Mouse (Mus musculus) left cerebral cortex, postnatal 14 days (tissue): ENCODE data around the gene Sec24a. TPM values are rescaled to one million over a fixed set of nuclear protein-coding genes. Genes with fewer than 3 reads are reported as not detected.

ENCODE experiments used
- DNase-seq, 2 experiments: peaks; one replicate each; pipeline ENCODE4 v3.0.0; 2021 to 2022; ENCODE audit warnings: low spot score in 2 of 2, mixed read lengths in 1 of 2
- intact Hi-C: fragments of 180-260 bp; cut with DNase I; formaldehyde crosslinking; loops from one replicate; pipeline ENCODE4 v1.15.1; 2025
- total RNA-seq, 2 experiments: library from RNA; stranded (reverse); gene quantifications; 2 replicates each; pipeline ENCODE4 v1.2.3; 2021

Gene Sec24a
- total RNA-seq, 2 experiments from 2014 or later: 20.9 to 24.4 TPM

DNA sequence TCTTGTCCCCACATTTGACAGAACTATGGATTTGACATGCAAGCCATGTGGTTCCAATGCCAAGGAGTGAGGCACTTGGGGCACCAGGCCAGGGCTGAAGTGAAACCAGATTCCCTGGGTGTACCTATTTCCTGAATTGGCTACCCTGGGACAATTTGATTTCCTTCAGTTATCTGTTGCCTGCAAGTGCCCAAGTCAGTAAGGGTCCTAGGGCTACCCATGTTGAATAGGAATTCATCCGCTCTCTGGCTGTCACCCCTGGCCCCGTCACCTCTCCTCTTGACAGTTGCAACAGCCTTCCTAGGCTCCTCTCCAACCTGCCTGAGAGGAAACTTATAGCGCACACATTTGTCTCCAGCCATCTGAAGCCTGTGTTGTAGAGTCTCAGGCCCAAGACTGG is 108.5 kb downstream of the Sec24a start:
- no peak for DNase-seq
- intact Hi-C loops: no loop called here

GRCm38 (mm10) chr11:51653736-51654135 is 109.7 kb downstream of the Sec24a start:
- DNase-seq: no peak
- intact Hi-C loops: no loop called here

DNA sequence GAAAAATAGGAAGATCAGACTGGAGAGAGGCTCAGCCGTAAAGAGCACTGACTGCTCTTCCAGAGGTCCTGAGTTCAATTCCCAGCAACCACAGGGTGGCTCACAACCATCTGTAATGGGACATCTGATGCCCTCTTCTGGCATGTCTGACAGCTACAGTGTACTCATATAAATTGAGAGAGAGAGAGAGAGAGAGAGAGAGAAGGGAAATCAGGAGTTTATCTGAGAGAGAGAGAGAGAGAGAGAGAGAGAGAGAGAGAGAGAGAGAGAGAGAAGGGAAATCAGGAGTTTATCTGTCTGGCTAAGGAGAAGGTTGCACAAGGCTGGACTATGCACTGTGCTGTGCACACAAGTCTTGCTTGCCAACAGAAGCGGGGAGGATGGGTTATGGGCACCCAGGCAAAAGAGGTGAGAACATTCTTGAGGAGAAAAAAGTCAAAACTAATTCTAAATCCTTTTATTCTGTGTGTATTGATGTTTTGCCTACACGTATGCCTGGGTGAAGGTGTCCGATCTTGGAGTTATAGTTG is 110.5 kb downstream of the Sec24a start:
- intact Hi-C loops: no loop called here

DNA sequence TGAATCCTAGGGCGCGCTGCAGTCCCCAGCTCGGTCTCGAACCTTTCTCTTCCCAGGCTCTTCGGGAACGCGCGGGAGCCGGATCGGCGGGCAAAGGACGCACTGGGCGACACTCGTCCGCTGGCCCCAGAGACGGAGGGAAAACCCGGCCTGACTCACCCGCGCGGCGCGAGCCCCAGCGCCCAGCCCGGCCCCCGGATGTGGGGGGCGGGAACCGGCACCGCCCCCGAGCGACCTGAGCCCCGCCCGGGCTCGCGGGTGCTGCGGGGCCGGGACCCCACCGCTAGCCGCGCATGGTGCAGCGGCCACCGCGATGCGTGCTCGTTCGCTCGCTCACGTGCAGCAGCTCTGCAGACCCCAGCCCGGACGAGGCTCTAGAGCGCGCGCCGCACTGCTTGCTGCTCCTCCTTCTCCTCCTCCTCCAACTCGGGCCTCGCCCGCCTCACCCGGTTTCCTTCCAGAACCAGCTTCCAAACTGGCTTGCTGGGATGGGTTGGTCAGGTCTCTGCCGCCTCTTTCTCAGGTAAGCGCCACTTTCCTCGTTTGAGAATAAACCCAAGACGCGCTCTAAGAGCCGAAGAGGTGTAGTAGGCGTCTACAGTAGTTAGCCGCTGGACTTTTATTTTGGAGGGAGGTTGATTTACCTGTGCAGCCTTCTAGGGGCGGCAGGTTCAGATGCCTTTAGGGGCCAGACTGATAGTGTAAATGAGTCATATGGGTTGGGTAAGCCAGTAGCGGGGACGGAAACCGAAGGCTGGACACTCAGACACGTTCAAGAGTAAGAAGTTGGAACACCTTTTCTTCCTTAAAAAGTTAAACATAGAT is 112.5 kb downstream of the Sec24a start, which contains the start of the genes N4bp3 and D930048N14Rik:
Gene N4bp3 (minus strand): TSS at position 152 of the 825 bp plus-strand sequence.
Gene D930048N14Rik (plus strand): TSS at position 264 of the 825 bp plus-strand sequence.
- intact Hi-C loops: no loop called here
- no peak for DNase-seq

More for the DNA sequence above, 110.5 kb downstream of the Sec24a start:
- DNase-seq: no peak

GRCm38 (mm10) chr11:51650261-51650660 is 113.2 kb downstream of the Sec24a start:
- intact Hi-C loops: no loop called here
- DNase-seq: no peak

- intact Hi-C loops: no loop called here
- no peak for DNase-seq
Measured at GRCm38 (mm10) chr11:51649889-51650199, 113.6 kb downstream of the Sec24a start.

GRCm38 (mm10) chr11:51649111-51649888 is 114.1 kb downstream of the Sec24a start:
- intact Hi-C loops: no loop called here
- no peak for DNase-seq

- DNase-seq: no peak
- intact Hi-C loops: no loop called here
Measured at GRCm38 (mm10) chr11:51648566-51648965, 114.9 kb downstream of the Sec24a start.

DNA sequence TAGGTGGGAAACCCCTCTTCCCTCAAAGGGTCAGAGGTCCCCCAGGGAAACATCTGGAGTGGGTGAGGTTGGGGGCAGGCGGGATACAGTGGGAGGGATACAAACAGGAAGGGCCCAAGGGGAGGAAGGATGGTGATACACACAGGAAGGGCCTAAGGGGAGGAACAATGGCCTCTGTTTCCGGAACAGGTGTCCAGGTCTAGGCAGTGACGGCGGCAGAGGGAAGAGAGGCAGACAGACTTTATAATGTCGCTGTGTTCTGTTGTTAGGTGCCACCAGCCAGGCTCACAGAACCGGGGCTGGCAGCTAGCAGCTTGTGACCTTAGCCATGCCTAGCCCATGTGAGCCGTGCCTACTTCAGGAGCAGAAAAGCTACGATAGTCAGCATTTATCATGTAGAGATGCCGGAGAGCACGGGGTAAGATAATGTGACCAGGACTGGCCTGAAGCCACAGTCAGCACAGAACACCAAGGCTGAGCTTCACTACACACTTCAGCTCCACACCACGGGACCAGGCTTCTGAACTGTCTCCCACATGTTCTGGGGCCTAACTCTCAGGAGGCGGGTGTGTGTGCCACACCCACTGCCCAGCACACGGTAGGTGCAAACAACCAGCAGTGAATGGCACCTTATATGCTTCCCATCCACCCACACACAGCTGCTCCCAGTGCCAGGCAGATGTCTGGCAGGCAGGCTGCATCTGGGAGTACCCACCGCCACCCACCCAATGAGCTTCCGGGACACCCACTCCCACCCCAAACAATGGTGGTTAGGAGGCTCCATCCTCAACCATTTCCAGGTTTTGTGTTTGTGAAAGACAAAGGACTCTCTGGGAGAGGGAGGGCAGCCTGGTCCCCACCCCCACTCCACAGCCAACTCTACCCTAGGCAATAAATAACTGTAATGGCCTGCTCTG is 116.4 kb downstream of the Sec24a start:
- intact Hi-C loops: no loop called here

GRCm38 (mm10) chr11:51646245-51646644 is 117.2 kb downstream of the Sec24a start:
- intact Hi-C loops: no loop called here
- DNase-seq: no peak

More for the DNA sequence above, 116.4 kb downstream of the Sec24a start:
- DNase-seq: no peak

DNA sequence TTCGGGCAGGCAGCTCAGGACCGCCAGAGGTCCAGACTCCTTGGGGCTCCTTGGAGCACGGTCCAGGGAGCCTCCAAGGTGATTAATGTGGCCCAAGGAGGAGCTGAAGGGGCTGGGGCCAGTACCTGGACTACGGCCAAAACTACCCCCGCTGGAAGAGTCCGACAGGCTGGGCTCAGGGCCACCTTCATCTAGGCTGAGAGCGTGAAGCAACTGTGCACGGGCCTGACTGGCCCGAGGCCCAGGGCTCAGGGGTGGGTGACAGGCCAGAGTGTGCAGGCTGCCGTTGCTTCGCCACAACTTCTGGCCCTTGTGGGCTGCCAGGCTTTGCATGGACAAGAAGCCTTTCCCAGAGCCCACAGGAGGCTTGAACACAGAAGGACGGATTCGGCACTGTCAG is 118.1 kb downstream of the Sec24a start:
- no peak for DNase-seq
- intact Hi-C loops: no loop called here

GRCm38 (mm10) chr11:51644217-51644616 is 119.2 kb downstream of the Sec24a start:
- no peak for DNase-seq
- intact Hi-C loops: no loop called here

DNA sequence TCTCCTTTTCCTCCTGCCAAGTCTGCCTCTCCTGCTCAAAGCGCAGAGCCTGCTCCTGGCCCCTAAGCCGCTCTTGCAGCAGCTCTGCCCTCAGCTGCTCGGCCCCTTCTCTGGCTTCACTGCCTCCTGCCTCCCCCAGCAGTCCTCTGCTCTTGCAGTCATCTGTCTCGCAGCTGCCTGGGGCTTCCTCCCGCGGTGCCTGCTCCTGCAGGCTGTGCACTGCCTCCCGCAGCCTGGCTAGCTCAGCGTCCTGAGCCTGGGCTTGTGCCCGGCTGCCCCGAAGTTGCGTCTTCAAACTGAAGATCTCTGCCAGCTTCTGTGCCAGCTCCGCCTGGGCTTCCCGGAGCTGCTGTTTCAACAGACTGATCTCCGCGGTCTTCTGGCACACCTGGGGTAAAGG is 119.7 kb downstream of the Sec24a start:
- intact Hi-C loops: no loop called here
- no peak for DNase-seq

DNA sequence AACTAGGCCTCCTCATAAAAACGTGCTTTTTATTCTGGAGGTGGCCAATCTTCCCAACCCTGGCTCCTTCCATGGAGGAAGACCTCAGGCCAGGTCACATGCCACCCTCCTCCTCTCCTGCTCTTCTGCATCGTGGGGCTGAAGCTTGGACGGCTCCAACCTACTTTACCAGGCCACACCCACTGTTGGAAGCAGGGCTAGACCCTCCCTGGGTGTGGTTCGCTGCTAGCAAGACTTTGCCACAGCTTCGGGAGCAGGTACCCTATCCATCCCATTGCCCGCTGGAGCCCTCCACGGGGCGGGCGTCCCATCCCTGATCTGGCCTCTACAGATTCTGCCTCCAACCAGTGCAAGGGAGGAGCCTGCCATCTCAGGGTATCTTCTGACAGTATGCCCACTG is 120.2 kb downstream of the Sec24a start:
- DNase-seq: no peak
- intact Hi-C loops: no loop called here

Other genes starting within 250 kb of the Sec24a start
- gene Phykpl, start 178.9 kb downstream of the Sec24a start, total RNA-seq: 1 to 10 TPM; 5.8 to 6.4 TPM
- gene Hnrnpab, start 156.8 kb downstream of the Sec24a start, total RNA-seq: 100 to 1,000 TPM; 131 to 144 TPM
- 10 to 100 TPM; 46.5 to 49.4 TPM for gene Nhp2, start 143.9 kb downstream of the Sec24a start, total RNA-seq
- gene Rmnd5b, start 127.7 kb downstream of the Sec24a start, total RNA-seq: 10 to 100 TPM; 52.3 to 54.6 TPM
- 10 to 100 TPM in 1 of 2 experiments, 1 to 10 TPM in 1; 9.1 to 11.0 TPM for gene N4bp3, start 112.8 kb downstream of the Sec24a start, total RNA-seq
- 1 to 10 TPM in 1 of 2 experiments, under 1 TPM in 1; 0.91 to 1.1 TPM for gene D930048N14Rik, start 112.7 kb downstream of the Sec24a start, total RNA-seq
- gene 0610009B22Rik, start 74.8 kb downstream of the Sec24a start, total RNA-seq: 10 to 100 TPM; 31.3 to 31.6 TPM
- 10 to 100 TPM; 73.8 to 74.4 TPM for gene Sar1b, start 53 bp upstream of the Sec24a start, total RNA-seq
- 10 to 100 TPM; 12.3 to 13.4 TPM for gene Jade2, start 94.0 kb upstream of the Sec24a start, total RNA-seq
- gene Cdkn2aipnl, start 204.0 kb upstream of the Sec24a start, total RNA-seq: 10 to 100 TPM; 32.8 to 32.9 TPM
- gene Ube2b, start 237.1 kb upstream of the Sec24a start, total RNA-seq: 100 to 1,000 TPM; 167 to 182 TPM
- 10 to 100 TPM; 11.9 to 17.0 TPM for gene Cdkl3, start 240.6 kb upstream of the Sec24a start, total RNA-seq